Mouse (Mus musculus): ENCODE measurements around the gene Olfr944. TPM values are rescaled to one million over a fixed set of nuclear protein-coding genes. Genes with fewer than 3 reads are reported as not detected.

Olfr944 gene
- not detected for polyA plus RNA-seq (2017; shearing (Covaris generic))

GRCm38 (mm10) chr9:39201620-39202019 lies at the start of gene Olfr944:
Gene Olfr944 (plus strand): TSS chr9:39201920.

GRCm38 (mm10) chr9:39166004-39166403 lies 35.7 kb upstream of the Olfr944 start, which contains the start of gene Olfr943:
Gene Olfr943 (plus strand): TSS chr9:39166304.

GRCm38 (mm10) chr9:39249894-39250293 lies 48.2 kb downstream of the Olfr944 start, which contains the start of gene Olfr1537:
Gene Olfr1537 (minus strand): TSS chr9:39249994.

Other genes with a start within 250 kb of the Olfr944 start
- gene Olfr933, start 229.6 kb upstream of the Olfr944 start, polyA plus RNA-seq (2017; shearing (Covaris generic)): under 1 TPM in 1 of 2 experiments, not detected in 1; 0.05 TPM
- gene Olfr934, start 213.6 kb upstream of the Olfr944 start, polyA plus RNA-seq (2017; shearing (Covaris generic)): not detected
- not detected for gene Olfr935, start 202.2 kb upstream of the Olfr944 start, polyA plus RNA-seq (2017; shearing (Covaris generic))
- under 1 TPM in 1 of 2 experiments, not detected in 1; 0.31 TPM for gene Olfr146, start 178.5 kb upstream of the Olfr944 start, polyA plus RNA-seq (2017; shearing (Covaris generic))
- gene Olfr937, start 137.0 kb upstream of the Olfr944 start, polyA plus RNA-seq (2017; shearing (Covaris generic)): not detected
- gene Olfr938, start 123.0 kb upstream of the Olfr944 start, polyA plus RNA-seq (2017; shearing (Covaris generic)): not detected
- gene Olfr27, start 73.8 kb upstream of the Olfr944 start, polyA plus RNA-seq (2017; shearing (Covaris generic)): under 1 TPM in 1 of 2 experiments, not detected in 1; 0.37 TPM
- under 1 TPM in 1 of 2 experiments, not detected in 1; 0.09 TPM for gene Olfr943, start 35.6 kb upstream of the Olfr944 start, polyA plus RNA-seq (2017; shearing (Covaris generic))
- gene Olfr1537, start 48.1 kb downstream of the Olfr944 start, polyA plus RNA-seq (2017; shearing (Covaris generic)): not detected
- gene Olfr945, start 74.9 kb downstream of the Olfr944 start, polyA plus RNA-seq (2017; shearing (Covaris generic)): not detected
- not detected for gene Olfr948, start 124.1 kb downstream of the Olfr944 start, polyA plus RNA-seq (2017; shearing (Covaris generic))
- not detected for gene Olfr951, start 185.5 kb downstream of the Olfr944 start, polyA plus RNA-seq (2017; shearing (Covaris generic))
- not detected for gene Olfr952, start 225.2 kb downstream of the Olfr944 start, polyA plus RNA-seq (2017; shearing (Covaris generic))

Measured in activated CD4-positive, CD25-positive, alpha-beta regulatory T cell (primary cell).